Mouse (Mus musculus): ENCODE measurements around the gene Celf2. TPM values are rescaled to one million over a fixed set of nuclear protein-coding genes. Genes with fewer than 3 reads are reported as not detected.

Celf2 gene
- polyA plus RNA-seq, 1 experiment from 2014 or later = 51.0 TPM

GRCm38 (mm10) chr2:6869956-6870710 lies 639.2 kb downstream of the Celf2 start:
- no peaks in the 10 kb centered on the region for H3K9me3 ChIP-seq (replicated peaks; ENCODE audit: control insufficient read depth, low read length)
- no peak overlapping the region for H3K27ac ChIP-seq (ENCODE audit: low read depth, low read length)
- WGBS (ENCODE audit: insufficient replicate concordance) = 66% methylated on average over 9 of the region's 9 CpGs
- H3K4me3 ChIP-seq (ENCODE audit: low read depth, low read length) = no peak overlapping the region
- H3K9ac ChIP-seq (ENCODE audit: low read depth, low read length) = no peak overlapping the region
- ATAC-seq (replicated peaks; ENCODE audit: insufficient number of reproducible peaks, low FRiP score, low TSS enrichment) = no peak
- no peak overlapping the region for H3K4me2 ChIP-seq
- H3K4me1 ChIP-seq (ENCODE audit: control insufficient read depth, insufficient read depth, low read length) = peaks cover 3% of the 10 kb centered on the region; the same call in 1 of the 2 replicates
- no peaks in the 10 kb centered on the region for H3K27me3 ChIP-seq (ENCODE audit: control insufficient read depth, insufficient read depth, low read length)
- H3K36me3 ChIP-seq (ENCODE audit: control insufficient read depth, insufficient read depth, low read length) = no peaks in the 10 kb centered on the region

GRCm38 (mm10) chr2:6867297-6867696 lies 642.1 kb downstream of the Celf2 start:
- no peaks in the 10 kb centered on the region for H3K36me3 ChIP-seq (ENCODE audit: control insufficient read depth, insufficient read depth, low read length)
- H3K9ac ChIP-seq (ENCODE audit: low read depth, low read length) = no peak overlapping the region
- ATAC-seq (replicated peaks; ENCODE audit: insufficient number of reproducible peaks, low FRiP score, low TSS enrichment) = no peak
- H3K4me2 ChIP-seq = no peak overlapping the region
- H3K27me3 ChIP-seq (ENCODE audit: control insufficient read depth, insufficient read depth, low read length) = no peaks in the 10 kb centered on the region
- no peak overlapping the region for H3K27ac ChIP-seq (ENCODE audit: low read depth, low read length)
- no peaks in the 10 kb centered on the region for H3K9me3 ChIP-seq (replicated peaks; ENCODE audit: control insufficient read depth, low read length)
- peaks cover 5% of the 10 kb centered on the region; the same call in 1 of the 2 replicates for H3K4me1 ChIP-seq (ENCODE audit: control insufficient read depth, insufficient read depth, low read length)
- no peak overlapping the region for H3K4me3 ChIP-seq (ENCODE audit: low read depth, low read length)
- 50% methylated on average over 4 of the region's 4 CpGs for WGBS (ENCODE audit: insufficient replicate concordance)

- Histone ChIP-seq H3K27me3 (ENCODE audit: control insufficient read depth, insufficient read depth, low read length) (no peaks in the 10 kb centered on the region), H3K9ac (ENCODE audit: low read depth, low read length) (no peak overlapping the region), H3K36me3 (ENCODE audit: control insufficient read depth, insufficient read depth, low read length) (no peaks in the 10 kb centered on the region), H3K4me1 (ENCODE audit: control insufficient read depth, insufficient read depth, low read length) (peaks cover 2% of the 10 kb centered on the region; the same call in 1 of the 2 replicates), H3K4me3 (ENCODE audit: low read depth, low read length) (no peak overlapping the region), H3K4me2 (no peak overlapping the region), H3K27ac (ENCODE audit: low read depth, low read length) (no peak overlapping the region), H3K9me3 (replicated peaks; ENCODE audit: control insufficient read depth, low read length) (no peaks in the 10 kb centered on the region)
- no peak for ATAC-seq (replicated peaks; ENCODE audit: insufficient number of reproducible peaks, low FRiP score, low TSS enrichment)
- WGBS (ENCODE audit: insufficient replicate concordance) = 89% methylated on average over 4 of the region's 4 CpGs
Observed at GRCm38 (mm10) chr2:6865785-6866184, 643.6 kb downstream of the Celf2 start.

DNA sequence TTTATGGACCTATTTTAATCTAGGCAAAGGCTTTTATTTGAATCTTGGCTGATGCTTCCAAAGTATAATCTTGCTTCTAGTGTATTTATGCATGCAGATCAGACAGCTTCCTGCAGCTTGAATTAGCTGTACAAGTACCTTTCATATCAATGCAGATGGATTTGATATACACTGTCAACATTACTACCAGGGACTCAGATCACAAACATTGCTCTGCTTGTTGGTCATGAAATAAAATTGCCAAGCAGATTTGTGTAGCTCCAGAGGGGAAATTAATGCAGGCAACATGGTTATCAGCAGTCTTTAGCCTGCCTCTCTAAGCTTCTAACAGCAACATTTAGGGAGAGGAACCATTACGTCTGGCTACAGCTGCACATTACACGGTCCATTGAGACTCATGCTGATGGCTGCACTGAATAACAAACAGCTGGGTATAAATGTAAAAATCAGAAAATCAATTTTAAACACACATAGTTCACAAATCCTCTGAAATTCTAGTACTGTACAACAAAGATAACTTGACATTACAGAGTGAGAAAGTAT lies 659.2 kb downstream of the Celf2 start:
- Histone ChIP-seq H3K9ac (ENCODE audit: low read depth, low read length) (no peak overlapping the region), H3K36me3 (ENCODE audit: control insufficient read depth, insufficient read depth, low read length) (no peaks in the 10 kb centered on the region), H3K27ac (ENCODE audit: low read depth, low read length) (no peak overlapping the region), H3K4me3 (ENCODE audit: low read depth, low read length) (no peak overlapping the region), H3K9me3 (replicated peaks; ENCODE audit: control insufficient read depth, low read length) (no peaks in the 10 kb centered on the region), H3K4me1 (ENCODE audit: control insufficient read depth, insufficient read depth, low read length) (no peaks in the 10 kb centered on the region; the same call in 1 of the 2 replicates), H3K4me2 (no peak overlapping the region), H3K27me3 (ENCODE audit: control insufficient read depth, insufficient read depth, low read length) (no peaks in the 10 kb centered on the region)
- WGBS (ENCODE audit: insufficient replicate concordance) = 74% methylated on average over 2 of the region's 2 CpGs
- no peak for ATAC-seq (replicated peaks; ENCODE audit: insufficient number of reproducible peaks, low FRiP score, low TSS enrichment)

DNA sequence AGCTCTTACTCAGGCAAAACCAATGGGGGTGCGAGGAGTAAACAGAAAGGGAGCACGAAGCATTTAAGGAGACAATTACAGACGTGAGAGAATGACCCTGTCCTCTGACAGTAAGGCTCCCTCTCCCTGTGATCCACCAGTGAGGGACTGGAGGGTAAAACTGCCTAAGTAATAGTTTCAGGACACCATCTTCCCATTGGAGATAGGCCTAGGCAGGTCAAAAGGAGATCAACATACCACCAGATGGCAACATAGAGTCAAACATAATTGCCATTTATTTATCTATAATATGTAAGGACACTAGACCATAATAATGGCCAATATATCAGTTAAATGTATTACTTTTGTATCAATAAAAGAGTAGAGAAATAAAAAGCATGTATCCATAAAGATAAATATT lies 660.0 kb downstream of the Celf2 start:
- H3K4me2 ChIP-seq = no peak overlapping the region
- no peak overlapping the region for H3K9ac ChIP-seq (ENCODE audit: low read depth, low read length)
- ATAC-seq (replicated peaks; ENCODE audit: insufficient number of reproducible peaks, low FRiP score, low TSS enrichment) = no peak
- H3K9me3 ChIP-seq (replicated peaks; ENCODE audit: control insufficient read depth, low read length) = no peaks in the 10 kb centered on the region
- H3K27me3 ChIP-seq (ENCODE audit: control insufficient read depth, insufficient read depth, low read length) = no peaks in the 10 kb centered on the region
- no peaks in the 10 kb centered on the region; the same call in 1 of the 2 replicates for H3K4me1 ChIP-seq (ENCODE audit: control insufficient read depth, insufficient read depth, low read length)
- no peaks in the 10 kb centered on the region for H3K36me3 ChIP-seq (ENCODE audit: control insufficient read depth, insufficient read depth, low read length)
- no peak overlapping the region for H3K27ac ChIP-seq (ENCODE audit: low read depth, low read length)
- H3K4me3 ChIP-seq (ENCODE audit: low read depth, low read length) = no peak overlapping the region
- 51% methylated on average over 3 of the region's 3 CpGs for WGBS (ENCODE audit: insufficient replicate concordance)

GRCm38 (mm10) chr2:6830021-6830420 lies 679.3 kb downstream of the Celf2 start:
- Histone ChIP-seq H3K4me1 (ENCODE audit: control insufficient read depth, insufficient read depth, low read length) (no peaks in the 10 kb centered on the region), H3K4me2 (no peak overlapping the region), H3K4me3 (ENCODE audit: low read depth, low read length) (no peak overlapping the region), H3K27ac (ENCODE audit: low read depth, low read length) (no peak overlapping the region), H3K27me3 (ENCODE audit: control insufficient read depth, insufficient read depth, low read length) (no peaks in the 10 kb centered on the region), H3K9me3 (replicated peaks; ENCODE audit: control insufficient read depth, low read length) (no peaks in the 10 kb centered on the region), H3K9ac (ENCODE audit: low read depth, low read length) (no peak overlapping the region), H3K36me3 (ENCODE audit: control insufficient read depth, insufficient read depth, low read length) (no peaks in the 10 kb centered on the region)
- ATAC-seq (replicated peaks; ENCODE audit: insufficient number of reproducible peaks, low FRiP score, low TSS enrichment) = no peak
- WGBS (ENCODE audit: insufficient replicate concordance) = 80% methylated on average over 6 of the region's 6 CpGs

DNA sequence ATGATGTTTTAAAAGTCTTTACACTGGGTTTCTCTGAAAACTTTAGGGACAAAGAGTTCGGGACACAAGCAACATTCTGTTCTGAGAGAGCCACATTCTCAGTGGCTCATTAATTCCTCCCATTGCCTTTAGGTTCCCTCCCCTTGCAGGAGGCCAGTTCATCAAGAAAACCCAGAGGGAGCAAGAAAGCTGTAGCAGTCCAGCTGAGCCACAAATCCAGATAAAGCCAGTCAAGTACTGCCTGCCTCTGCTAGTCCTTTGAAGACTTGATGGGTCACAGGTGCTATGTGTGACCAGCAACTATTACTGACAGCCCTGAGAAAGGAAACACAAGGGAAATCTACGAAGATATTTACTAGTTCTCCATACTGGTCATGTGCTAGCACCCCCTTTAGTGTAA lies 681.8 kb downstream of the Celf2 start:
- H3K9me3 ChIP-seq (replicated peaks; ENCODE audit: control insufficient read depth, low read length) = no peaks in the 10 kb centered on the region
- H3K4me3 ChIP-seq (ENCODE audit: low read depth, low read length) = no peak overlapping the region
- H3K4me1 ChIP-seq (ENCODE audit: control insufficient read depth, insufficient read depth, low read length) = no peaks in the 10 kb centered on the region
- no peaks in the 10 kb centered on the region for H3K36me3 ChIP-seq (ENCODE audit: control insufficient read depth, insufficient read depth, low read length)
- H3K9ac ChIP-seq (ENCODE audit: low read depth, low read length) = no peak overlapping the region
- H3K4me2 ChIP-seq = no peak overlapping the region
- H3K27ac ChIP-seq (ENCODE audit: low read depth, low read length) = no peak overlapping the region
- WGBS (ENCODE audit: insufficient replicate concordance) = 39% methylated on average over 2 of the region's 2 CpGs
- H3K27me3 ChIP-seq (ENCODE audit: control insufficient read depth, insufficient read depth, low read length) = no peaks in the 10 kb centered on the region
- ATAC-seq (replicated peaks; ENCODE audit: insufficient number of reproducible peaks, low FRiP score, low TSS enrichment) = no peak

DNA sequence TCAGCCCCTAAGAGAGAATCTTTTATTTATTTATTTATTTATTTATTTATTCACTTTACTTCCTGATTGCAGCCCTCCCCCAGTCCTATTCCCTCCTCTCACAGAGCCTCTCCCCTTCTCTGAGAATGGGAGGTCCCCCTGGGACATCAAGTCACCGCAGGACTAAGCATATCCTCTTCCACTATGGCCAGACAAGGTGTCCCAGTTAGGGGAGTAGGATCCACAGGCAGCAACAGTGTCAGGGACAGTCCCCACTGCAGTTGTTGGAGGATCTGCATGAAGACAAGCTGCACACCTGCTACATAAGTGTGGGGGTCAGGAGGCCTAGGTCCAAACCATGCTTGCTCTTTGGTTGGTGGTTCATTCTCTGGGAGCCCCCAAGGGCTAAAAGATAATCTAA lies 686.3 kb downstream of the Celf2 start:
- H3K36me3 ChIP-seq (ENCODE audit: control insufficient read depth, insufficient read depth, low read length) = no peaks in the 10 kb centered on the region
- no peak for ATAC-seq (replicated peaks; ENCODE audit: insufficient number of reproducible peaks, low FRiP score, low TSS enrichment)
- H3K27ac ChIP-seq (ENCODE audit: low read depth, low read length) = no peak overlapping the region
- H3K9ac ChIP-seq (ENCODE audit: low read depth, low read length) = no peak overlapping the region
- no peaks in the 10 kb centered on the region for H3K27me3 ChIP-seq (ENCODE audit: control insufficient read depth, insufficient read depth, low read length)
- H3K4me3 ChIP-seq (ENCODE audit: low read depth, low read length) = no peak overlapping the region
- no peak overlapping the region for H3K4me2 ChIP-seq
- H3K9me3 ChIP-seq (replicated peaks; ENCODE audit: control insufficient read depth, low read length) = no peaks in the 10 kb centered on the region
- H3K4me1 ChIP-seq (ENCODE audit: control insufficient read depth, insufficient read depth, low read length) = no peaks in the 10 kb centered on the region
- WGBS (ENCODE audit: insufficient replicate concordance) = 73% methylated on average over 1 of the region's 1 CpGs

DNA sequence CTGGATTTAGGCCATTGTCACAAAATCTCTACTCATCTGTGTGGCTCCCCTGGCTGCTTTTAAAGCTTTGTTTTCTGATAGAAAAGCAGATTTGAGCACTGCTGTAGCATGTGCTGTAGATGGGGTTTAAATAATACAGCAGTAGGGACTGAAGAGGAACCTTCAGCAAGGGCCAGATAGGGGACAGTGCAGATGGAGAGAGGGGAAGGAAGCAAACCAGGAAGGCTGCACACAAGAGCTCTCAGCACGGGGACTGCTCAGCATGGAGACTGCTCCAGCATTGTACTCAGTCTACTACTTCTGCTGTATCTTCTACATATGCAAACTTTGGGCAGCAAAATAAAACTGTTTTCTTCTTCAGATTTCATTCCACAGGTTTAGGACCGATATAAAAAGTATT lies 687.8 kb downstream of the Celf2 start:
- Histone ChIP-seq H3K9ac (ENCODE audit: low read depth, low read length) (no peak overlapping the region), H3K27me3 (ENCODE audit: control insufficient read depth, insufficient read depth, low read length) (no peaks in the 10 kb centered on the region), H3K36me3 (ENCODE audit: control insufficient read depth, insufficient read depth, low read length) (no peaks in the 10 kb centered on the region), H3K9me3 (replicated peaks; ENCODE audit: control insufficient read depth, low read length) (no peaks in the 10 kb centered on the region), H3K4me2 (no peak overlapping the region), H3K4me1 (ENCODE audit: control insufficient read depth, insufficient read depth, low read length) (no peaks in the 10 kb centered on the region), H3K27ac (ENCODE audit: low read depth, low read length) (no peak overlapping the region), H3K4me3 (ENCODE audit: low read depth, low read length) (no peak overlapping the region)
- no peak for ATAC-seq (replicated peaks; ENCODE audit: insufficient number of reproducible peaks, low FRiP score, low TSS enrichment)
- WGBS (ENCODE audit: insufficient replicate concordance) = 70% methylated on average over 2 of the region's 2 CpGs
